18 mouse cellular contexts compared by ENCODE assay signal in genomic region chr5:21517562-21517961, GRCm38 (mm10). TPM values are rescaled to one million over a fixed set of nuclear protein-coding genes. Genes with fewer than 3 reads are reported as not detected.
A peak's percentile ranks its signal among the peaks of the same experiment; 100 is the strongest.
DNase-seq lines count a peak whose midpoint lies in the region; ATAC-seq and TF ChIP-seq lines count a peak whose summit lies in the region.
"Had no signal": no experiment of that assay in that cellular context is flagged by ENCODE, and none has a peak within 500 bp of the region (broad histone marks: within the 10 kb centered on the region; RNA-seq: fewer than 3 reads in every experiment).

No protein-coding gene starts in this region.

- no peak overlapping the region for H3K4me3 ChIP-seq in hindbrain, embryonic 10.5 days
- no peak overlapping the region for H3K4me3 ChIP-seq in midbrain, postnatal 0 days (ENCODE audit: low read depth, low read length)
- H3K4me3 ChIP-seq: forebrain, embryonic 13.5 days; heart, embryonic 13.5 days; limb, embryonic 15.5 days; myocyte had no signal

- DNase-seq in kidney, adult 9 months = peak; percentile 7
- no peak for DNase-seq in kidney, adult 8-10 months
- peak; percentile 69 to 75 for DNase-seq in B cell, adult 2 months
- no peak for DNase-seq in hindbrain, embryonic 10.5 days (ENCODE audit: low spot score)
- DNase-seq in left cerebral cortex, adult 11 months (ENCODE audit: low spot score) = no peak
- no peak for DNase-seq in midbrain, postnatal 0 days (ENCODE audit: low spot score)
- DNase-seq: adrenal gland, postnatal 14 days; gastrocnemius, postnatal 14 days; right cerebral cortex, postnatal 25 days had no signal

- 0 out of 2 replicates have a peak, but pooled peaks cover 5% of the 10 kb centered on the region for H3K4me1 ChIP-seq in hindbrain, embryonic 10.5 days (replicated peaks)
- H3K4me1 ChIP-seq in midbrain, postnatal 0 days (ENCODE audit: insufficient read depth, low read length) = no peaks in the 10 kb centered on the region
- H3K4me1 ChIP-seq: forebrain, embryonic 13.5 days had no signal

- H3K36me3 ChIP-seq in hindbrain, embryonic 10.5 days = no peaks in the 10 kb centered on the region
- no peaks in the 10 kb centered on the region for H3K36me3 ChIP-seq in midbrain, postnatal 0 days (ENCODE audit: insufficient read depth, low read length)
- H3K36me3 ChIP-seq: heart, embryonic 13.5 days; limb, embryonic 15.5 days had no signal

- no peak for TF ChIP-seq CTCF in midbrain, postnatal 0 days (IDR thresholded peaks at IDR 0.05)

- H3K4me2 ChIP-seq in midbrain, postnatal 0 days (ENCODE audit: low read depth, low read length, poor library complexity, severe bottlenecking) = no peak overlapping the region
- H3K4me2 ChIP-seq: forebrain, embryonic 13.5 days; heart, embryonic 13.5 days; limb, embryonic 15.5 days had no signal

- no peaks in the 10 kb centered on the region for H3K27me3 ChIP-seq in hindbrain, embryonic 10.5 days (ENCODE audit: insufficient read depth, poor library complexity, severe bottlenecking)
- H3K27me3 ChIP-seq in midbrain, postnatal 0 days (ENCODE audit: insufficient read depth, low read length) = no peaks in the 10 kb centered on the region
- H3K27me3 ChIP-seq: forebrain, embryonic 13.5 days; heart, embryonic 13.5 days; limb, embryonic 15.5 days had no signal

- ATAC-seq in common myeloid progenitor, adult 5-6 weeks (replicated peaks; ENCODE audit: low read depth, poor library complexity, severe bottlenecking) = peak; percentile 83
- ATAC-seq in monocyte, adult 5-6 weeks (replicated peaks; ENCODE audit: insufficient number of reproducible peaks, low FRiP score, low TSS enrichment, poor library complexity, severe bottlenecking) = peak; percentile 88
- no peak for ATAC-seq in midbrain, postnatal 0 days (ENCODE audit: low FRiP score)
- ATAC-seq: hindbrain, embryonic 16.5 days; lung, postnatal 0 days had no signal

- no peak overlapping the region for H3K27ac ChIP-seq in hindbrain, embryonic 10.5 days
- H3K27ac ChIP-seq in midbrain, postnatal 0 days (ENCODE audit: low read depth, low read length) = no peak overlapping the region
- H3K27ac ChIP-seq: forebrain, embryonic 13.5 days; heart, embryonic 13.5 days; kidney, postnatal 0 days; limb, embryonic 15.5 days had no signal

- H3K9me3 ChIP-seq in hindbrain, embryonic 10.5 days = no peaks in the 10 kb centered on the region
- no peaks in the 10 kb centered on the region for H3K9me3 ChIP-seq in midbrain, postnatal 0 days (ENCODE audit: low read length)
- H3K9me3 ChIP-seq: forebrain, embryonic 13.5 days; heart, embryonic 13.5 days; limb, embryonic 15.5 days had no signal

- WGBS in hindbrain, embryonic 10.5 days = 93% methylated on average over 2 of the region's 2 CpGs
- WGBS in midbrain, postnatal 0 days = 93% methylated on average over 2 of the region's 2 CpGs

- H3K9ac ChIP-seq in midbrain, postnatal 0 days (replicated peaks; ENCODE audit: low read length, poor library complexity, severe bottlenecking) = no peak overlapping the region
- H3K9ac ChIP-seq: forebrain, embryonic 13.5 days; heart, embryonic 13.5 days; limb, embryonic 15.5 days had no signal

RNA-seq across cellular contexts. Expression of gene Lrrc17, which starts 25.8 kb away (rescaled TPM):
- total RNA-seq in common myeloid progenitor, adult 5-6 weeks (2017) = not detected in 2 replicates
- total RNA-seq in monocyte, adult 5-6 weeks (2017) = not detected in 3 replicates
- polyA plus RNA-seq in hindbrain, embryonic 10.5 days (2016; fragmentation: Nextera tagmentation; extraction: Ambion mirVana) = 6.1 and 12.8 TPM in 2 replicates
- 3.7 and 4.5 TPM in 2 replicates for total RNA-seq in midbrain, postnatal 0 days (2014; rRNA removed)
- 3.3 and 3.9 TPM in 2 replicates for polyA plus RNA-seq in midbrain, postnatal 0 days (2015; fragmentation: Nextera tagmentation; extraction: Ambion mirVana)

Comparison
In these comparisons a context has a peak if more than half of its experiments do, and no peak if none do; other contexts are left out.
1. DNase-seq: peak in kidney, adult 9 months (single experiment) and B cell, adult 2 months (2 of 2); none in kidney, adult 8-10 months (0 of 2), hindbrain, embryonic 10.5 days (single experiment), left cerebral cortex, adult 11 months (single experiment) and midbrain, postnatal 0 days (single experiment).